Mouse (Mus musculus) left cerebral cortex, adult 18-20 months (tissue): Measurements from ENCODE around the gene Olfr895. TPM values are rescaled to one million over a fixed set of nuclear protein-coding genes. Genes with fewer than 3 reads are reported as not detected.

Experiments
- DNase-seq, 2 experiments: peaks; one replicate each; pipeline ENCODE4 v3.0.0; 2021 to 2022; ENCODE audit warnings: low spot score in 2 of 2, mixed read lengths in 1 of 2
- long read RNA-seq, 2 experiments: library from polyadenylated mRNA; stranded (forward); transcript quantifications; one replicate each; pipeline ENCODE4 v2.0.0; 2021
- total RNA-seq, 2 experiments: library from RNA; stranded (reverse); gene quantifications; 2 replicates each; pipeline ENCODE4 v1.2.3; 2021

Olfr895 gene
- total RNA-seq = not detected
- long read RNA-seq, experiment 1 = 0 reads
- long read RNA-seq, experiment 2 = 0 reads

GRCm38 (mm10) chr9:38267551-38267950 is at the start of gene Olfr895:
TSS of gene Olfr895 (plus strand) at chr9:38267851.
- no peak for DNase-seq

DNA sequence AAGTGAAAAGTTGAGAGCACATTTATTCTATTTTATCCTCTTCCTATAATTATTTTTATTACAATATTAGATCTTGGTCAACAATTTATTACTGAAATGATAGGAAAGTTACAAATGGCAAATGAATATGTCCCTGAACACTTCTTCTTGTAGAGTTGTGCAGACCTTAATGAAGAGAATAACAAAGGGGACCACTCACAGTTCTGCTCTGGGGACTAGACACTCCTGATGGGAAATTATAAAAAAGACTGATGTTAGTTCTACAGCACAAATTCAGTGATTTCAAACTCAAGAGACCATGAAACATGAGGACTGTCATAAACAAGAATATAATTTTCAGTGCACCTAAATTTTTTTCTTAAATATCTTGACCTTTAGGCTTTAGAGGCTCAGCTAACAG is 15.2 kb upstream of the Olfr895 start, which contains the start of gene Olfr143:
Gene Olfr143 (plus strand): TSS at position 301 of the 400 bp plus-strand sequence.
- DNase-seq = no peak

- no peak for DNase-seq
These were observed 23.2 kb downstream of the Olfr895 start, which contains the start of gene Olfr896-ps1 for GRCm38 (mm10) chr9:38290807-38291206. TSS of gene Olfr896-ps1 (plus strand) at chr9:38291107.

Other genes with a start within 250 kb of the Olfr895 start
- gene Olfr883, start 242.0 kb upstream of the Olfr895 start, total RNA-seq = not detected
- gene Olfr884, start 221.3 kb upstream of the Olfr895 start, total RNA-seq = not detected
- not detected for gene Olfr885, start 206.5 kb upstream of the Olfr895 start, total RNA-seq
- not detected for gene Olfr887, start 183.8 kb upstream of the Olfr895 start, total RNA-seq
- gene Olfr888, start 159.7 kb upstream of the Olfr895 start, total RNA-seq = not detected
- gene Olfr889, start 152.7 kb upstream of the Olfr895 start, total RNA-seq = not detected
- gene Olfr890, start 125.3 kb upstream of the Olfr895 start, total RNA-seq = not detected
- gene Olfr891, start 87.0 kb upstream of the Olfr895 start, total RNA-seq = not detected
- not detected for gene Olfr893, start 59.5 kb upstream of the Olfr895 start, total RNA-seq
- gene Olfr894, start 49.8 kb upstream of the Olfr895 start, total RNA-seq = not detected
- not detected for gene Olfr143, start 15.1 kb upstream of the Olfr895 start, total RNA-seq
- not detected for gene Olfr896-ps1, start 23.3 kb downstream of the Olfr895 start, total RNA-seq
- not detected for gene Olfr25, start 61.2 kb downstream of the Olfr895 start, total RNA-seq
- gene Olfr898, start 80.6 kb downstream of the Olfr895 start, total RNA-seq = not detected
- gene Olfr250, start 99.0 kb downstream of the Olfr895 start, total RNA-seq = not detected
- not detected for gene Olfr251, start 109.2 kb downstream of the Olfr895 start, total RNA-seq
- not detected for gene Olfr147, start 133.8 kb downstream of the Olfr895 start, total RNA-seq
- gene Olfr901, start 161.6 kb downstream of the Olfr895 start, total RNA-seq = not detected
- not detected for gene Olfr902, start 179.8 kb downstream of the Olfr895 start, total RNA-seq
- not detected for gene Olfr904, start 195.3 kb downstream of the Olfr895 start, total RNA-seq
- gene Olfr905, start 203.3 kb downstream of the Olfr895 start, total RNA-seq = under 1 TPM in 1 of 2 experiments, not detected in 1; 0.07 TPM
- not detected for gene Olfr906, start 219.2 kb downstream of the Olfr895 start, total RNA-seq
- gene Olfr907, start 227.9 kb downstream of the Olfr895 start, total RNA-seq = not detected